Mouse (Mus musculus) myocyte (in vitro differentiated cells): ENCODE results near the gene Tmem143. TPM values are rescaled to one million over a fixed set of nuclear protein-coding genes. Genes with fewer than 3 reads are reported as not detected.
"Not testable (repeated sequence)": the region's sequence is repeated elsewhere in the genome, so short reads cannot be mapped to it uniquely, and the experiment has no call there.

Experiments
- H3K27me3 ChIP-seq: one replicate; pipeline ENCODE4 v1.6.1; 2011; ENCODE audit not compliant: control insufficient read depth, insufficient read depth, insufficient read length
- H3K36me3 ChIP-seq: one replicate; pipeline ENCODE4 v1.6.1; 2011; ENCODE audit not compliant: control insufficient read depth, insufficient read depth
- H3K4me2 ChIP-seq: one replicate; pipeline ENCODE4 v1.6.1; 2011; ENCODE audit warnings: low read depth, control low read depth
- H3K4me3 ChIP-seq: one replicate; pipeline ENCODE4 v1.5.1; 2011; ENCODE audit warnings: mild to moderate bottlenecking, control low read depth, moderate library complexity
- H3K79me2 ChIP-seq: one replicate; pipeline ENCODE4 v1.6.1; 2011; ENCODE audit not compliant: control insufficient read depth, insufficient read depth
- H3ac ChIP-seq: one replicate; pipeline ENCODE4 v1.6.1; 2011; ENCODE audit not compliant: control insufficient read depth, insufficient read length
- CEBPB ChIP-seq: IDR thresholded peaks from 2 replicates; pipeline ENCODE4 v1.6.1; 2011; ENCODE audit warnings: mild to moderate bottlenecking, moderate library complexity; ENCODE audit not compliant: poor library complexity, insufficient read depth, severe bottlenecking
- E2F4 ChIP-seq: IDR thresholded peaks from one replicate; pipeline ENCODE4 v1.6.1; 2011; ENCODE audit warnings: mild to moderate bottlenecking, control low read depth, moderate library complexity; ENCODE audit not compliant: insufficient read depth
- MAX ChIP-seq: IDR thresholded peaks from one replicate; pipeline ENCODE4 v1.6.1; 2011; ENCODE audit warnings: low read depth, mild to moderate bottlenecking, control low read depth
- MYOD1 ChIP-seq, 3 experiments: IDR thresholded peaks; one replicate each; pipeline ENCODE4 v1.6.1; 2011; ENCODE audit warnings: control low read depth in 2 of 3, low read depth in 2 of 3, mild to moderate bottlenecking in 2 of 3, moderate library complexity in 1 of 3; ENCODE audit not compliant: insufficient read length in 2 of 3, control insufficient read depth in 1 of 3
- MYOG ChIP-seq, 3 experiments: IDR thresholded peaks; one replicate each; pipeline ENCODE4 v1.6.1; 2011; ENCODE audit warnings: control low read depth in 2 of 3, low read depth in 2 of 3, mild to moderate bottlenecking in 2 of 3; ENCODE audit not compliant: insufficient read length in 2 of 3, control insufficient read depth in 1 of 3, insufficient read depth in 1 of 3
- POLR2A ChIP-seq: IDR thresholded peaks from one replicate; pipeline ENCODE4 v1.6.1; 2011; ENCODE audit warnings: low read depth, mild to moderate bottlenecking, control low read depth, moderate library complexity; ENCODE audit not compliant: insufficient read length
- POLR2AphosphoS2 ChIP-seq: IDR thresholded peaks from one replicate; pipeline ENCODE4 v1.6.1; 2011; ENCODE audit warnings: low read depth, control low read depth; ENCODE audit not compliant: insufficient read length
- REST ChIP-seq: IDR thresholded peaks from one replicate; pipeline ENCODE4 v1.6.1; 2011; ENCODE audit warnings: mild to moderate bottlenecking, control low read depth, moderate library complexity; ENCODE audit not compliant: insufficient read depth, insufficient read length
- SRF ChIP-seq: IDR thresholded peaks from one replicate; pipeline ENCODE4 v1.6.1; 2011; ENCODE audit warnings: low read depth; ENCODE audit not compliant: control insufficient read depth, insufficient read length
- TCF12 ChIP-seq: IDR thresholded peaks from one replicate; pipeline ENCODE4 v1.6.1; 2011; ENCODE audit warnings: mild to moderate bottlenecking, control low read depth; ENCODE audit not compliant: poor library complexity, insufficient read depth, severe bottlenecking
- TCF3 ChIP-seq: IDR thresholded peaks from one replicate; pipeline ENCODE4 v1.6.1; 2011; ENCODE audit warnings: low read depth, control low read depth; ENCODE audit not compliant: insufficient read length
- USF1 ChIP-seq: IDR thresholded peaks from one replicate; pipeline ENCODE4 v1.6.1; 2011; ENCODE audit warnings: low read depth, mild to moderate bottlenecking, control low read depth, moderate library complexity
- polyA plus RNA-seq: library from polyadenylated mRNA; unstranded; fragments of >200 nt; fragmentation: generic; extraction: Trizol; gene quantifications from one replicate; pipeline ENCODE4 v1.2.1, GENCODE M21; 2012; ENCODE audit warnings: missing spikeins

Gene Tmem143
- polyA plus RNA-seq, 1 experiment, result 26.9 TPM

DNA sequence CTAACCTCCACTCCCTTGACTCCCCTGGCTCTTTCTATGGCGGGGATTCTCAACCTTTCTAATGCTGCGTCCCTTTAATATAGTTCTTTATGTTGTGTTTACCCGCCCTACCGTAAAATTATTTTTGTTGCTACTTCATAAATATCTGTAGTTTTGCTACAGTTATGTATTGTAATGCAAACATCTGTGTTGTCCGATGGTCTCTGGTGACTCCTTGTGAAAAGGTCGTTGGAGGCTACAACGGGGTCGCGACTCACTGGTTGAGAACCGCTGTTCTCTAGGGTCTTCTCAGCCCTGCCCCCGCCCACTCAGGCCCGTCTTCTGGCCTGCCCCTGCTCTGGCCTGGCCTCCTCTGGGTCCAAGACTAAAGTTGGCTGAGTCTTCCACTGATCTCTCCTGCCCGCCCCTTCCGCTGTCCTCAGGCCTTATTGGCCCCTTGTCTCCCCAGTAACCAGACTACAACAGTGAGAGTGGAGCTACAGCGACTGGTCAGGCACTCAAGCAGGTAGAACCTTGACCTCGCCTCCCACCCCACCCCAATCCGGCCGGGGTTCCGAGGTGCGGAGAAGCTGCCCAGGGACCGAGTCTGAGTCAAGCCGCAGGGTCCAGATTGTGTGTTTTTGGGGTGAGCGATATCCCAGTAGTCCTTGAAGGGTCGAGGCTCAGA is 27.2 kb downstream of the Tmem143 start, which contains the start of gene Ccdc114:
Gene Ccdc114, plus strand, starts transcription at position 311 of the 667 bp plus-strand sequence.
- Histone ChIP-seq H3K4me2 (peak within 1 kb of the TSS; percentile 99), H3K27me3 (no peaks in the 10 kb centered on the region), H3ac (no peak within 1 kb of the TSS), H3K4me3 (peak within 1 kb of the TSS; percentile 19), H3K79me2 (peaks cover 15% of the 10 kb centered on the region), H3K36me3 (peaks cover 13% of the 10 kb centered on the region)
- TF ChIP-seq POLR2A, result no peak
- no peak for TF ChIP-seq CEBPB
- no peak for TF ChIP-seq MYOD1 (IDR thresholded peaks at IDR 0.05; ENCODE audit: control insufficient read depth in 1 of 3, insufficient read length in 2 of 3, low read depth in 2 of 3)
- TF ChIP-seq MYOG (IDR thresholded peaks at IDR 0.05; ENCODE audit: control insufficient read depth in 1 of 3, insufficient read depth in 1 of 3, insufficient read length in 2 of 3, low read depth in 2 of 3), result no peak

DNA sequence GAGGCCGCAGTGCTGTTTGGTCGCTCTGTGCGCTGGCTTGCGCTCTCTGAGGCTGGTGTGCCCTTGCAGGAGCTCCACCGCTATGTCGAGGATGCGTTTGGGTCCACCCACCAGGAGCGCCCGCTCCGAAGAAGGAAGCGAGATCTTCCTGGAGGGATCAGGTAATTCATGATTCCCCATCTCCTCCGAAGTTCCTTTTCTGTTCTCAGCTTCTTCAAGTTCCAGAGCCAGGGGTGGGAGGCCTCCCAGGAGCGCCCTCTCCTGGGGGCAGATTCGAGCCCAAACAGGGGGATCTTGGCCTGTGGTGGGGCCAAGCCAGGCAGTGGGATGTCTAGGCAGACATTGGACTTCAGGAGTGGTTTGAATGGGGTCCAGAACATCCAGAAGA is 27.7 kb downstream of the Tmem143 start:
- Histone ChIP-seq H3K79me2 (peaks cover 10% of the 10 kb centered on the region), H3K4me3 (no peak overlapping the region), H3K36me3 (peaks cover 13% of the 10 kb centered on the region), H3K4me2 (no peak overlapping the region), H3ac (no peak overlapping the region), H3K27me3 (no peaks in the 10 kb centered on the region)
- TF ChIP-seq POLR2AphosphoS2, result no peak

DNA sequence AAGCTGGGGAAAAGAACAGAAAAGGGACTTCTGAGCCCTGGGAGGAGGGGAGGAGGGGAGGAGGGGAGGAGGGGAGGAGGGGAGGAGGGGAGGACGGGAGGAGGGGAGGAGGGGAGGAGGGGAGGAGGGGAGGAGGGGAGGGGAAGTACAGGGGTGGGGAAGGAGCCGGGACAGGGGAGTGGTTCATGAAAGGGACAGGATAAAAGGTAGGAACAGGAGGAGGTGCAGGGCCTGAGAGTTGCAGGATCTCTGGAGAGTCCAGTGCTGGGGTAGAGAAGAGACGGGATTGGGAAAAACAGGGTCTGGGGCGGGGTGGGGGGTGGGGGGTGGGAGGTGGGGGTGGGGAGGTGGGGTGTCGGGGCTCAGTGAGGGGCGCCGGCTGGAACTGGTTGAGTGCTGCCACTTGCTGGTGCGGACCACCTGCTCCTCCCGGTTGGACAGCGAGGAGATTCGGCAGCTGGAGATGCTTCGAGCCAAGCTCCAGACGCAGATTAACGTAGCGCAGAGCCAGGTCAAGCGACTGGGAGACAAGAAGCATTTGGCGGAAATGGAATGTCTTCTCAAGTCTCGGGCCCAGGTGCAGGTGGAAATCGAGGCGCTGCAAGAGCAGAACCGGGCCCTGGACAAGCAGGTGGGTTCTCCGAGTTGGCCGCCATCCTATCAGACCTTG is 32.0 kb downstream of the Tmem143 start:
- Histone ChIP-seq H3K27me3 (no peaks in the 10 kb centered on the region), H3K79me2 (no peaks in the 10 kb centered on the region), H3ac (no peak overlapping the region), H3K4me2 (no peak overlapping the region), H3K4me3 (no peak overlapping the region), H3K36me3 (peaks cover 13% of the 10 kb centered on the region)
- no peak for TF ChIP-seq MYOG (IDR thresholded peaks at IDR 0.05; ENCODE audit: control insufficient read depth in 1 of 3, insufficient read depth in 1 of 3, insufficient read length in 2 of 3, low read depth in 2 of 3)
- TF ChIP-seq MAX, result no peak
- TF ChIP-seq TCF3, result no peak
- no peak for TF ChIP-seq SRF
- no peak for TF ChIP-seq POLR2A
- no peak for TF ChIP-seq TCF12
- TF ChIP-seq POLR2AphosphoS2, result no peak
- TF ChIP-seq CEBPB, result no peak
- TF ChIP-seq REST, result no peak
- no peak for TF ChIP-seq E2F4
- no peak for TF ChIP-seq USF1
- TF ChIP-seq MYOD1 (IDR thresholded peaks at IDR 0.05; ENCODE audit: control insufficient read depth in 1 of 3, insufficient read length in 2 of 3, low read depth in 2 of 3), result no peak

DNA sequence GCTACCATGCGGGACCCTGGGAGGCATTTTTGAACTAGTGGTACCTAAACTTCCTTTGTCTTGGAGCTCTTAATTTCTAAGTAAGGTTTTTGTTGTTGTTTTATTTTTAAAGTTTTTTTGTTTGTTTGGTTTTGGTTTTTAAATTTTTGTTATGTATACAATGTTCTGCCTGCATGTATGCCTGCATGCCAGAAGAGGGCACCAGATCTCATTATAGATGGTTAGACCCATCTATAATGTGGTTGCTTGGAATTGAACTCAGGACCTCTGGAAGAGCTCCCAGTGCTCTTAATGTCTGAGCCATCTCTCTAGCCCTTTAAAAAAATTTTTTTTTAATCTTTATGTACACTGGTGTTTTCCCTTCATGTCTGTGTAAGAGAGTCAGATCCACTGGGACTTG is 32.9 kb downstream of the Tmem143 start:
- H3ac ChIP-seq, result no peak overlapping the region
- TF ChIP-seq MYOD1 (IDR thresholded peaks at IDR 0.05; ENCODE audit: control insufficient read depth in 1 of 3, insufficient read length in 2 of 3, low read depth in 2 of 3) (no peak), POLR2A (no peak), MAX (no peak), REST (no peak), USF1 (no peak), E2F4 (no peak), POLR2AphosphoS2 (no peak), TCF12 (no peak), MYOG (IDR thresholded peaks at IDR 0.05; ENCODE audit: control insufficient read depth in 1 of 3, insufficient read depth in 1 of 3, insufficient read length in 2 of 3, low read depth in 2 of 3) (no peak), CEBPB (no peak), SRF (no peak), TCF3 (no peak)
- no peaks in the 10 kb centered on the region for H3K79me2 ChIP-seq
- H3K4me2 ChIP-seq, result no peak overlapping the region
- no peak overlapping the region for H3K4me3 ChIP-seq
- no peaks in the 10 kb centered on the region for H3K27me3 ChIP-seq
- peaks cover 13% of the 10 kb centered on the region for H3K36me3 ChIP-seq

DNA sequence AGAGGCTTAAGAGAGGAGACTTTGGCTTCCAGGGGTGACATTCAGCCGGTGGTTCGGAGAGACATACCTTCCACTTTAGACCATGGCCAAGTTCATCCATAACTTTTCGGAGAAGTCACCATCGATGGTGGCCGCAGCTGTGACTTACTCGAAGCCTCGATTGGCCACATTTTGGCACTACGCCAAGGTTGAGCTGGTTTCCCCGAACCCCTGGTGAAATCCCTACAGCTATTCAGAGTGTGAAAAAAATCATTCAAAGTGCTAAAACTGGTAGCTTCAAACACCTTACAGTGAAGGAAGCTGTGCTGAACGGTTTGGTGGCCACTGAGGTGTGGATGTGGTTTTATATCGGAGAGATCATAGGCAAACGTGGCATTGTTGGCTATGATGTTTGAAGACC is 37.0 kb downstream of the Tmem143 start:
- H3K36me3 ChIP-seq, H3K4me2 ChIP-seq, H3K79me2 ChIP-seq, H3K27me3 ChIP-seq, H3K4me3 ChIP-seq, H3ac ChIP-seq: not testable (repeated sequence)
